Mouse (Mus musculus) heart, embryonic 12.5 days (tissue): ENCODE results near the gene Rps26. TPM values are rescaled to one million over a fixed set of nuclear protein-coding genes. Genes with fewer than 3 reads are reported as not detected.

Experiments used
- ATAC-seq: fragments of 200-750 bp; cut with Nextera tagmentation; 2 replicates; pipeline ENCODE4 v1.8.0; 2017; ENCODE audit warnings: moderate TSS enrichment, moderate library complexity; ENCODE audit not compliant: insufficient number of reproducible peaks, low FRiP score
- H3K27ac ChIP-seq: fragments of 300-500 bp; sonication (generic); 2 replicates; pipeline ENCODE4 v1.5.1; 2016; ENCODE audit warnings: mild to moderate bottlenecking, moderate library complexity; ENCODE audit not compliant: poor library complexity, severe bottlenecking
- H3K27me3 ChIP-seq: fragments of 300-500 bp; sonication (generic); replicated peaks from 2 replicates; pipeline ENCODE4 v1.6.1; 2016; ENCODE audit warnings: mild to moderate bottlenecking, moderate library complexity
- H3K36me3 ChIP-seq: fragments of 300-500 bp; sonication (generic); 2 replicates; pipeline ENCODE4 v1.6.1; 2016; ENCODE audit warnings: mild to moderate bottlenecking, moderate library complexity
- H3K4me1 ChIP-seq: fragments of 300-500 bp; sonication (generic); replicated peaks from 2 replicates; pipeline ENCODE4 v1.6.1; 2016; ENCODE audit warnings: mild to moderate bottlenecking
- H3K4me2 ChIP-seq: fragments of 300-500 bp; sonication (generic); 2 replicates; pipeline ENCODE4 v1.6.1; 2016; ENCODE audit warnings: mild to moderate bottlenecking, moderate library complexity
- H3K4me3 ChIP-seq: fragments of 300-500 bp; sonication (generic); 2 replicates; pipeline ENCODE4 v1.5.1; 2016; ENCODE audit warnings: mild to moderate bottlenecking
- H3K9ac ChIP-seq: fragments of 300-500 bp; sonication (generic); 2 replicates; pipeline ENCODE4 v1.6.1; 2016; ENCODE audit warnings: mild to moderate bottlenecking, moderate library complexity
- H3K9me3 ChIP-seq: fragments of 300-500 bp; sonication (generic); replicated peaks from 2 replicates; pipeline ENCODE4 v1.6.1; 2016; ENCODE audit warnings: mild to moderate bottlenecking, moderate library complexity
- WGBS: fragments of 180-500 bp; shearing (Covaris S2); methylation state at CpG from one replicate; pipeline ENCODE4 v1.1.7; 2016; 5-methylcytosine and 5-hydroxymethylcytosine counted together
- polyA plus RNA-seq: library from polyadenylated mRNA; unstranded; fragments of >200 nt; fragmentation: Nextera tagmentation; extraction: Ambion mirVana; gene quantifications from 2 replicates; pipeline ENCODE4 v1.2.1, GENCODE M21; 2016

The Rps26 gene
- polyA plus RNA-seq, 1 experiment from 2014 or later, result 432 TPM

- ATAC-seq, result no peak
- no peaks in the 10 kb centered on the region for H3K4me1 ChIP-seq
Observed at GRCm38 (mm10) chr10:128662465-128662864, 35.9 kb upstream of the Rps26 start.

DNA sequence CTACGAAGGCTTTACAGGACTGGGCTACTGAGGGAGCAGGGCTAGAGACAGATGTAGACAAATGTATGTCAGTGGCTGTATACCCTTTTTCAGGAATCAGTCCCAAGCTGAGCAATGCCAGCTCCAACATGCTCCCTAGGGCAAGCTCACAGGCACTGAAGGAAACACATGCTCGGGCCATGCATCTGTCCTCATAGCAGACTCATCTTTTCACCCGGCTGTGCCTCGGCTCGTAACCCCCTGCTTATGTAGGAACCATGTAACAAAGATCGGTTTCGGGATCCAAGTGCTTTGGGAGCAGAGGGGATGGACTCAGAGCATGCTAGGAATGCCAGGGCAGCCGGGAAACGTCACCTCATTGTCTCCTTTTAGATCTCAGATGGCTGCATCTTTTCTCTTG, 32.9 kb upstream of the Rps26 start:
- no peaks in the 10 kb centered on the region for H3K36me3 ChIP-seq
- no peaks in the 10 kb centered on the region for H3K9me3 ChIP-seq
- H3K9ac ChIP-seq, result no peak overlapping the region
- WGBS, result 43% methylated on average over 9 of the region's 9 CpGs
- ATAC-seq, result no peak
- H3K4me3 ChIP-seq, result no peak overlapping the region
- peaks cover 4% of the 10 kb centered on the region for H3K4me1 ChIP-seq
- H3K27me3 ChIP-seq, result no peaks in the 10 kb centered on the region; the same call in 1 of the 2 replicates
- no peak overlapping the region for H3K4me2 ChIP-seq
- no peak overlapping the region for H3K27ac ChIP-seq

More at GRCm38 (mm10) chr10:128662465-128662864, 35.9 kb upstream of the Rps26 start:
- H3K36me3 ChIP-seq, result no peaks in the 10 kb centered on the region
- H3K4me3 ChIP-seq, result no peak overlapping the region
- H3K4me2 ChIP-seq, result no peak overlapping the region
- H3K27me3 ChIP-seq, result no peaks in the 10 kb centered on the region; the same call in 1 of the 2 replicates
- H3K27ac ChIP-seq, result no peak overlapping the region
- no peak overlapping the region for H3K9ac ChIP-seq
- H3K9me3 ChIP-seq, result no peaks in the 10 kb centered on the region

DNA sequence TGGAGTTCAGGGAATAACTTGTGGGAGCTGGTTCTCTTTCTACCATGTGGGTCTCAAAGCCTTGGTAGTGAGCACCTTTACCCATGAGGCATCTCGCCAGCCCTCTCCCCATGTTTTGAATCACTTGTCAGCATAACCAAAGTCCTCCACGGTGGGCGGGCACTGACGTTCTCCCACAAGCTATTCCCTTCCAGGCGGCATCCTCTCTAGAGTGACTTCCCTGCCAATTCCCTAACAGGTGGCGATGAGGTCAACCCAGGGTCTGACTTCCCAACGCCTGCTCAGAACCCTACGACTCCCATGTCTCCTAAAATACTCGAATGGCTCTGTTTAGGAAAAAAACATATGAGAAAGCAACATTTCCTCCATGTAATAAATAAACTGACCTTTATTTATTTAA, 31.3 kb upstream of the Rps26 start:
- 57% methylated on average over 9 of the region's 9 CpGs for WGBS
- Histone ChIP-seq H3K9ac (no peak overlapping the region), H3K27ac (no peak overlapping the region), H3K4me3 (no peak overlapping the region), H3K36me3 (no peaks in the 10 kb centered on the region), H3K9me3 (no peaks in the 10 kb centered on the region), H3K4me1 (peaks cover 4% of the 10 kb centered on the region), H3K4me2 (no peak overlapping the region), H3K27me3 (no peaks in the 10 kb centered on the region; the same call in 1 of the 2 replicates)
- ATAC-seq, result no peak

- no peak overlapping the region for H3K27ac ChIP-seq
- no peak overlapping the region for H3K4me3 ChIP-seq
- H3K36me3 ChIP-seq, result no peaks in the 10 kb centered on the region
- no peak for ATAC-seq
- no peaks in the 10 kb centered on the region for H3K9me3 ChIP-seq
- no peaks in the 10 kb centered on the region for H3K27me3 ChIP-seq
- H3K4me2 ChIP-seq, result no peak overlapping the region
- peaks cover 4% of the 10 kb centered on the region for H3K4me1 ChIP-seq
- H3K9ac ChIP-seq, result no peak overlapping the region
- WGBS, result 97% methylated on average over 1 of the region's 1 CpGs
Observed at GRCm38 (mm10) chr10:128656731-128657130, 30.2 kb upstream of the Rps26 start.

DNA sequence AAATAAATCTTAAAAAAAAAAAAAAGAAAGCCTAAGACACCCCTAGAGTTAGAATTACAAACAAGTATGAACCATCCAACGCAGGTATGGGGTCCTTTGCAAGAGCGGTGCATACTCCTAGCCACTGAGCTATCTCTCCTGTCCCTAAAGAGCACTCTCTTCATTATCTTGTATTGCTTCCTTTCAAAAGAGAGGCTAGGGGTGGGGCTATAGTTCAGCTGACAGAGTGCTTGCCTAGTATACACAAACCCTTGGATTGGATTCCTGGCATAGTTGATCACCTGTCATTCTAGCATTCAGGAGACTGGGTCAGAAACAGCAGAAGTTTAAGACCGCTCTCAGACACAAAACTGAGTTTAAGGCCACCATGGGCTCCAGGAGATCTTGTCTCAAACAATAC, 28.7 kb upstream of the Rps26 start:
- WGBS, result 30% methylated on average over 3 of the region's 3 CpGs
- H3K4me3 ChIP-seq, result no peak overlapping the region
- H3K27ac ChIP-seq, result no peak overlapping the region
- no peak for ATAC-seq
- H3K4me2 ChIP-seq, result no peak overlapping the region
- H3K27me3 ChIP-seq, result no peaks in the 10 kb centered on the region
- no peaks in the 10 kb centered on the region for H3K36me3 ChIP-seq
- H3K9me3 ChIP-seq, result no peaks in the 10 kb centered on the region
- peaks cover 4% of the 10 kb centered on the region for H3K4me1 ChIP-seq
- no peak overlapping the region for H3K9ac ChIP-seq

DNA sequence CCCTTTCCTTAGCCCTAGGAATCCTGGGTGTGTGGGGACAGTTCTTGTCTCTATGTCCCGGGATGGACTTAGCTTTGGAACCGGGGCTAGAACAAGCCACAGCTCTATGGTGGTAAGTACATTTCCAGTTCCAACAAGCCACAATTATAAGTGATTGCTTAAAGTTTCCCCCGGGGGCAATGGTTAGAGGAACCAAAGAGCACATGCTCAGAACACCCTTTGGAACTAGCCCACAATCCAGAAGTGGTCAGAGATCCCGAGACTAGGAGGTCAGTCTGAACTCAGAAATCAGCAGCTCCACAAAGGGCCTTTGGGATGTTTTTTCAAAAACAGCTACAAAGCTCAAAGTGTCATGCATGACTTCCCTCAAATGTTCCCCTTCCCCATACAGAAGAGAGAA, 27.3 kb upstream of the Rps26 start:
- H3K4me1 ChIP-seq, result peaks cover 4% of the 10 kb centered on the region
- H3K4me3 ChIP-seq, result no peak overlapping the region
- no peaks in the 10 kb centered on the region for H3K36me3 ChIP-seq
- no peak for ATAC-seq
- no peak overlapping the region for H3K9ac ChIP-seq
- H3K27me3 ChIP-seq, result no peaks in the 10 kb centered on the region
- H3K4me2 ChIP-seq, result no peak overlapping the region
- 71% methylated on average over 4 of the region's 4 CpGs for WGBS
- H3K27ac ChIP-seq, result no peak overlapping the region
- no peaks in the 10 kb centered on the region for H3K9me3 ChIP-seq

GRCm38 (mm10) chr10:128646139-128647089, 19.9 kb upstream of the Rps26 start:
- WGBS, result 8% methylated on average over 12 of the region's 13 CpGs
- H3K4me3 ChIP-seq, result peak overlapping the region; percentile 54
- no peaks in the 10 kb centered on the region for H3K36me3 ChIP-seq
- peaks cover 12% of the 10 kb centered on the region; the same call in 1 of the 2 replicates for H3K27me3 ChIP-seq
- ATAC-seq, result peak; percentile 57
- H3K27ac ChIP-seq, result no peak overlapping the region
- H3K9me3 ChIP-seq, result no peaks in the 10 kb centered on the region
- H3K4me1 ChIP-seq, result peaks cover 32% of the 10 kb centered on the region
- H3K9ac ChIP-seq, result peak overlapping the region; percentile 82
- H3K4me2 ChIP-seq, result peak overlapping the region; percentile 86

DNA sequence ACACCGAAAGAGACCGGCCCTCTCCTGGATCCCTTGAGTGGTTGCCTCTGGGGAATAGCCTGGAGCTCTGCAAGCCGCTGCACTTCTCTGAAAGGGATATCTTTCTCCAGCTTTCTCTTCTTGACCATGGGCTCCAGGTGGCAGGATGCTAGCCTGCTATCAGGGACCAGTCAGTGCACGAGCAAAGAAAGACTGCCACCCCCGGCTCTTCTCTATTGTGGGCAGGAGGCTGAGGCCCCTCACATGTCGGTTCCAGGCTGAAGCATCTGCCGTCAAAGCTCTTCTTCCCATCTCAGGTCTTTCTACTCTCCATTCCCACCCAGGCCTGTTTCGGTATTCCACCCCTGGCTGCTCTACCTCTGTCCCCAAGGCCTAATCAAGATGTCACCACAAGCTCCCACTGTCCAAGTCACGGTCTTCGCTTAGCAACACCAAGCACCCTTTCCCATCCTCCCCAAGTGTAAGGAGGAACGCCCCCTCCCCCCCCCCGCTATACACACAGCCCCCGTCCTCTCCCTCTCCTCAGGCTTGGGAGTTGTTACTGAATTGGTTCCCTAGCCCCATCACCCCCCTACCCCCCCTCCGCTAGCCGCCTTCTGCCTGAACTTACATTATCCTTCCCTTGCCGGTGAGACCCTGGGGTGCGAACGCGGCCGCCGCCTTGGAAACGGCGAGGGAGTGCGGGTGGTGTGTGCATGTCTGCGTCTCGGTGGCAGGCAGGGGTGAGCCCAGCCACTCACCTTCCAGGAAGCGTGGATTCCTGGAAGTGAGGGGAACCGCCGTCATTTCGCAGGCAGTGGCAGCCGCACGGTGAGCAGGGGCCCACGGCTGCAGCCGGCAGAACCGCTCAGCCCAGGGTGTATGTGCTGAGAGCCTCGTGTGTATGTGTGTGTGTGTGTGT, 18.8 kb upstream of the Rps26 start, which contains the start of gene Ikzf4:
Gene Ikzf4 (minus strand): TSS at position 881 of the 901 bp plus-strand sequence.
- peak within 1 kb of the TSS; percentile 86 for H3K4me2 ChIP-seq
- 0 out of 2 replicates have a peak, but pooled peaks cover 3% of the 10 kb centered on the region for H3K36me3 ChIP-seq
- no peak within 1 kb of the TSS for H3K27ac ChIP-seq
- peak within 1 kb of the TSS; percentile 54 for H3K4me3 ChIP-seq
- H3K4me1 ChIP-seq, result peaks cover 33% of the 10 kb centered on the region
- peak; percentile 76 for ATAC-seq
- H3K27me3 ChIP-seq, result peaks cover 12% of the 10 kb centered on the region; the same call in 1 of the 2 replicates
- H3K9ac ChIP-seq, result peak within 1 kb of the TSS; percentile 82
- H3K9me3 ChIP-seq, result no peaks in the 10 kb centered on the region
- 3% methylated on average over 35 of the region's 36 CpGs for WGBS

GRCm38 (mm10) chr10:128642749-128643148, 16.2 kb upstream of the Rps26 start:
- no peak overlapping the region for H3K9ac ChIP-seq
- no peak for ATAC-seq
- H3K27ac ChIP-seq, result no peak overlapping the region
- H3K36me3 ChIP-seq, result 0 out of 2 replicates have a peak, but pooled peaks cover 3% of the 10 kb centered on the region
- WGBS, result 73% methylated on average over 6 of the region's 6 CpGs
- no peak overlapping the region for H3K4me3 ChIP-seq
- H3K4me2 ChIP-seq, result no peak overlapping the region
- peaks cover 38% of the 10 kb centered on the region for H3K4me1 ChIP-seq
- H3K27me3 ChIP-seq, result peaks cover 12% of the 10 kb centered on the region; the same call in 1 of the 2 replicates
- H3K9me3 ChIP-seq, result no peaks in the 10 kb centered on the region

GRCm38 (mm10) chr10:128641871-128642270, 15.3 kb upstream of the Rps26 start:
- H3K36me3 ChIP-seq, result 0 out of 2 replicates have a peak, but pooled peaks cover 3% of the 10 kb centered on the region
- no peak overlapping the region for H3K9ac ChIP-seq
- no peak overlapping the region for H3K4me3 ChIP-seq
- H3K9me3 ChIP-seq, result no peaks in the 10 kb centered on the region
- peaks cover 12% of the 10 kb centered on the region; the same call in 1 of the 2 replicates for H3K27me3 ChIP-seq
- WGBS, result 48% methylated on average over 7 of the region's 7 CpGs
- H3K4me2 ChIP-seq, result peak overlapping the region; percentile 14; the same call in 1 of the 2 replicates
- no peak for ATAC-seq
- peaks cover 39% of the 10 kb centered on the region for H3K4me1 ChIP-seq
- no peak overlapping the region for H3K27ac ChIP-seq
